Mouse (Mus musculus) olfactory bulb, adult 2 months (tissue): ENCODE data around the gene Sidt2.

Source experiments
- CTCF ChIP-seq: fragments of 200-500 bp; IDR thresholded peaks from 2 replicates; pipeline ENCODE4 v1.5.1; 2012; ENCODE audit warnings: low read depth, mild to moderate bottlenecking, low read length, moderate library complexity; ENCODE audit not compliant: insufficient read depth
- POLR2A ChIP-seq: fragments of 200-500 bp; IDR thresholded peaks from 2 replicates; pipeline ENCODE4 v1.6.1; 2012; ENCODE audit warnings: mild to moderate bottlenecking, low read depth, low read length, moderate library complexity; ENCODE audit not compliant: insufficient read depth

- TF ChIP-seq CTCF (no peak), POLR2A (no peak)
Measured at GRCm38 (mm10) chr9:45915659-45916058, 39.4 kb downstream of the Sidt2 start.
